Mouse (Mus musculus) left cerebral cortex, adult 2 months (tissue): ENCODE results near the gene Utrn. TPM values are rescaled to one million over a fixed set of nuclear protein-coding genes. Genes with fewer than 3 reads are reported as not detected.
A peak's percentile ranks its signal among the peaks of the same experiment; 100 is the strongest.

Source experiments
- DNase-seq, 2 experiments: peaks; one replicate each; pipeline ENCODE4 v3.0.0; 2021 to 2022; ENCODE audit warnings: low spot score in 2 of 2, mixed read lengths in 1 of 2; ENCODE audit errors: extremely low spot score in 1 of 2
- H3K27ac ChIP-seq: fragments of 200-600 bp; 2 replicates; pipeline ENCODE4 v1.8.1; 2022
- H3K4me3 ChIP-seq: fragments of 200-600 bp; 2 replicates; pipeline ENCODE4 v1.8.1; 2022
- CTCF ChIP-seq: fragments of 200-600 bp; IDR thresholded peaks from 2 replicates; pipeline ENCODE4 v1.8.1; 2022; ENCODE audit warnings: antibody characterized with exemption, mild to moderate bottlenecking, moderate library complexity
- intact Hi-C: fragments of 180-260 bp; cut with DNase I; formaldehyde crosslinking; loops from one replicate; pipeline ENCODE4 v1.15.1; 2025
- total RNA-seq, 2 experiments: library from RNA; stranded (reverse); gene quantifications; 2 replicates each; pipeline ENCODE4 v1.2.3; 2021

Gene Utrn
- total RNA-seq, 2 experiments from 2014 or later: 65.4 to 69.3 TPM

DNA sequence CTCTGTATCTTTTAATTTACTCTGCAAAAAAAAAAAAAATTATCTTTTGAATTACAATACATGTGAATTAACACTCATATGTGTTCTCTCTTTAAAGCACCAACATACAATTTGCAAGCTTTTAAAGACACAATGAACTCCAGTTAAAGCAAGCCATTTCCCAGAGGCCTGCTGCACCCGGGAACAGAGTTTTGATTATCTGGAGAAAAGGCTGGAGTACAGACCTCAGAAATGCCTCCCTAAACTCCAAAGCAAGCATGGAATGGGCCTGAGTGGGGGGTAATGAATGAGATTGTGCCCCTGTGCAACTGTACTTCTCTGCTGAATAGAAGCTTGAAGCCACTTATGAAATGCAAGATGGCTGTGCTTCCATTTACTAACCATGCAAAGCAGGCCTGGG lies 281.8 kb downstream of the Utrn start:
- DNase-seq: no peak
- Histone ChIP-seq H3K4me3 (no peak overlapping the region), H3K27ac (no peak overlapping the region)
- intact Hi-C loops: no loop called here
- TF ChIP-seq CTCF: no peak

DNA sequence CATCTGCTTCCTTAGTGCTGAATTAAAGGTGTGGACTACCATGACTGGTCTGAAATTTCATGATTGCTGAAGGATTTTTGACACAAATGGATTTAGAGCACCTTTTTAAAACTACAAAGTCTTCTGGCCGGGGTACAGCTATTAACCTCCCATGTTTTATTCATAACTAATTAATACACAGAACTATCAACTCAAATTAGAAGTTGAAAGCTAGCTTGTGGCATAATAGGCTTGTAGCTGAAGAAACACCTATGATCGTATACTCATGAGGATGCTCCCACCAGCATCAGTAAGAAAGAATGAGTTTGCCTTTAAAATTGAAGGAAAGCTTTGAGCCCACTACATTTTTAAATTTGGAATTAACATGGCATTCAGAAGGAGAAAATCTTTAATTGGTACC lies 282.3 kb downstream of the Utrn start:
- Histone ChIP-seq H3K4me3 (no peak overlapping the region), H3K27ac (no peak overlapping the region)
- DNase-seq: no peak
- intact Hi-C loops: no loop called here
- TF ChIP-seq CTCF: no peak

DNA sequence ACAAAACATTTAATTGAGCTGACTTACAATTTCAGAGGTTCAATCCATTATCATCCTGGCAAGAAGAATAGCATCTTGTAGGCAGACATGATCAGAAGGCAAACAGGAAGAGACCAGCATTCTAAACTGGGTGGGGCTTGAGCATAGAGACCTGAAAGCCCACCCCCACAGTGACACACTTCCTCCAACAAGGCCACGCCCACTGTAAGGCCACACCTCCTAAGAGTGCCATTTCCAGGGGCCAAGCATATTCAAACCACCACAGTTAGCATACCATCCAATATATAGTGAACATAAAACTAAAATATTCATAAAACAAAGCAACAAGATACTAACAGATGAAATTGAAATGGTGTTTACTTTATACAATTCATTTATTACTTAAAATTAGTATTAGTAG lies 283.0 kb downstream of the Utrn start:
- TF ChIP-seq CTCF: no peak
- no peak for DNase-seq
- intact Hi-C loops: no loop called here
- no peak overlapping the region for H3K4me3 ChIP-seq
- no peak overlapping the region for H3K27ac ChIP-seq

DNA sequence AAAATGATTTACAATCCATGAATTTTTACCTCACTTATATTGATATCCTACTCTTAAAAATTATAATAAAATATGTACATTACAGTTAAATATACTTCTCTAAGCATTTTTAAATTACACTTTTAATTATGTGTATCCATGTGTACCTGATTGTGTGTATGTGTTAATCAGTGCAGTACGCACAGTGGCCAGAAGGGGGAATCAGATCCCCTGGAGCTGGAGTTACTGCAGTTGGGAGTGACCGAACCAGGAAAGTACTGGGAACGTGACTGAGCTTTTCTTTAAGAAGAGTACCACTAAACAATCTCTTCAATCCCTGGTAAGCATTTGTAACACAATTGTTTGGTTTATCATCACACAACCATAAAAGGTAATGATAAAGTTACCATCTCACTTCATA lies 285.7 kb downstream of the Utrn start:
- intact Hi-C loops: no loop called here
- H3K4me3 ChIP-seq: no peak overlapping the region
- no peak overlapping the region for H3K27ac ChIP-seq
- peak; percentile 37 for TF ChIP-seq CTCF
- no peak for DNase-seq

DNA sequence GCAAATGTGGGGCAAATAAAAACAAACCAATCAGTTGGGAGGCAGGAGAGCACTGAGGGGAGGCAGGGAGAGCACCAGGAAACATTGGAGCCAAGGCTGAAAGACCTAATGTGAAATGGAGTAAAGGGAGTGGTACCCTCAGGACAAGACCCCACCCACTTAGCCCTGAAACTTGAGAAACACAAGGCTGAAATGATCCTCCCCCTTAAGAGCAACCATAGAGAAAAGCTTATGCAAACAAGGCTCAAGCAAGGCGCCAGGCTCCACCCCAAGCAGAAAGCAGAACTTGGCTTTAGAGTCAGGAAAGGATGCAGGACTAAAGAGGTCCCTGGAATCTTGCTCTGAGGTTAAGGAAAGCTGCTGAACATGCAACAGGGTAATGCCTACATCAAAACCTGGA lies 290.1 kb downstream of the Utrn start:
- no peak overlapping the region for H3K27ac ChIP-seq
- no peak overlapping the region for H3K4me3 ChIP-seq
- no peak for TF ChIP-seq CTCF
- DNase-seq: no peak
- intact Hi-C loops: no loop called here

DNA sequence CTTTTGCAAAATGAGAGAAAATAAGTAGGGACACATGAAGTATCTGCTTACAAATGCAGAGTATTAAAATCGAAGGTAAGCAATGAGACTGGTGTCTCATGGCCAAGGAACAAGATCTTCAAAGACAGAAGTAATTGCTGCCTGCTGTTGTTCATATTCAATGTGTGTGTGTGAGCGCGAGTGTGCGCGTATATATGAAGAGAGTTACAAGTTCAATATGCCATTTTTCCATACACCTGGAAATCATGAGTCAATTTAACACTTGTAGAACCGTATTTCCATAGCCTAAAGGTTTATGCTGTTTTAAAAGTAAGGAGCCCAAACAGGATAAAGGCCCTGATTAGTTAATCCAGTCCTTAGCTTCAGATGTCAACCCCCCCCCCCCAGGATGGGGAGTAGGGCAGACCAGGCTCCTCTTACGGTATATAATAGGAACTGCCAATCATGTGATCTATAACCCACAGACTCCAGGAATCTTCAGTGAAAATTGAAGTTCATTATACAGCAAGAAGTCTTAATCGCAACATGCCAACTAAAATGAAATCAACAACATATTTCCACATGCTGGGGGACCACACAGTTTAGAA lies 293.2 kb downstream of the Utrn start:
- no peak for DNase-seq
- Histone ChIP-seq H3K4me3 (no peak overlapping the region), H3K27ac (no peak overlapping the region)
- intact Hi-C loops: no loop called here
- TF ChIP-seq CTCF: no peak

DNA sequence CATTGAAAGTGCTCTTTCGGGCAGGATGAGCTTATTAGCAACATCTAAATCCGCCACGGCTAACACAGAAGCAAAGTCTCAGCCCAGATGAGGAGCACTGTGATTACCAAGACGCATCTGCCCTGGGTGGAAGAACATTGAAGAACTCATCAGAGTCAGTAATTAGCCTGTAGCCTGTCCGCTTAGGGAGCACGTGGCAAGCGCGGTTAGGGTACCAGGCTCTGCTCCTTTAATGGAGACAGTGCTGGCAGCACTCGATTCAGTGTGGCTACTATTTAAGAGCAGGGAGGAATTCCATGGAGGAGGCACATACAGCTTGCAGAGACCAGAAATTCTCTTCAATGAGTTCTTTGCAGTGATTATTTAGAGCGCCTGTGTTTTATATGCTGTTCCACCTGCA lies 294.4 kb downstream of the Utrn start:
- no peak for TF ChIP-seq CTCF
- Histone ChIP-seq H3K4me3 (no peak overlapping the region), H3K27ac (no peak overlapping the region)
- DNase-seq: no peak
- intact Hi-C loops: no loop called here

DNA sequence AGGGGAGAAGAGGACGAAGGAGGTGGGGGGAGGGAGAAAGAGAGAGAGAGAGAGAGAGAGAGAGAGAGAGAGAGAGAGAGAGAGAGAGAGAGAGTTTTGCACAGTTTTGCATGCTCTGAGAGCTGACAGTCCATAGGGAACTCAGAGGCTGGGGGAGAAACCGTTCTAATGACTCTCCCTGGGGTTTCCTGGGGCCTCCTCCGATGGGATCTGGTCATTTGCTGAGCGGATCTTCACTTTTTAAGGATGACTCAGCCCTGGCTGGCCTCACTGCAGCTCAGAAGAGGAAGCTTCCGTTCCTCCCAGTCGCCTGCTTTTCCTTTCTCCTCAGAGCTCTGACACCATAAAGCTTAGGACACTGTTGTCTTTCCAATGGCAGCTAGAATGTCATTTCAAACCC lies 295.6 kb downstream of the Utrn start:
- intact Hi-C loops: no loop called here
- Histone ChIP-seq H3K4me3 (no peak overlapping the region), H3K27ac (no peak overlapping the region)
- TF ChIP-seq CTCF: no peak
- DNase-seq: no peak

DNA sequence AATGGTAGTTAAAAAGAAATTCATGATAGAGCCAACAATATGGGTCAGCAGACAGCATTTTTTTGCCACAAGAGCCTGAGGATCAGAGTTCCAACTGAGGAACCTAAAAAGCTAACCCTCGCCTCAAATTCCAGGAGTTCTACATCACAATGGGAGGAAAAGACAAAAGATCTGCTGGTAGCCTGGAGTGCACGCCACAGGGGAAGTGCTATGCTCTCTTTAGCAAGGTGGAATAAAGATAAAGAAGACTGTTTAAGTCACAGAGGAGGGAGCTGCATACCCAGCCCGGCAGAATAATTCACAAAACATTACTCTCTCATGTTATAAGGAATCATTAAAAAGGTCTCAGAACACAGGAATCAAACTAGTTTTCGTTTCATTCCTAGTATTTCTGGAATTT lies 296.4 kb downstream of the Utrn start:
- no peak for DNase-seq
- no peak for TF ChIP-seq CTCF
- H3K27ac ChIP-seq: no peak overlapping the region
- intact Hi-C loops: no loop called here
- H3K4me3 ChIP-seq: no peak overlapping the region

DNA sequence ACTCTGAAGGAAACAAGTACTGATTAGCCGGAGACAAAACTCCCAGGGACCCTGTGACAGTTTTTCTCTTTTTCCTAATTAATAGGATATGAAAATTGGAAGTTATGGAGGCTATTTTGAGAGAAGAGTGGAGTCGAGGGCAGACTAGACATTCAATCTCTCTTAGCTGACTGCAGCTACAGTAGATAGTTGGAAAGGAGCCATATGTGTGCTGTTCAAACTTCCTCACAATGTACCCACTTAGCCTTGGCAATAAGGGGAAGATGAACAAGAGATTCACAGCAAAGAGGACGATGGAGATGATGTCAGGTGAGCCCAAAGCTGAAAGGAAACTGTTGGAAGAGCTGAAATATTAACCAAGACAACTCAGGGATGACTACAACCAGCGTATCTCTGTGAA lies 304.7 kb downstream of the Utrn start:
- no peak for TF ChIP-seq CTCF
- DNase-seq: no peak
- H3K27ac ChIP-seq: no peak overlapping the region
- H3K4me3 ChIP-seq: no peak overlapping the region
- intact Hi-C loops: no loop called here

DNA sequence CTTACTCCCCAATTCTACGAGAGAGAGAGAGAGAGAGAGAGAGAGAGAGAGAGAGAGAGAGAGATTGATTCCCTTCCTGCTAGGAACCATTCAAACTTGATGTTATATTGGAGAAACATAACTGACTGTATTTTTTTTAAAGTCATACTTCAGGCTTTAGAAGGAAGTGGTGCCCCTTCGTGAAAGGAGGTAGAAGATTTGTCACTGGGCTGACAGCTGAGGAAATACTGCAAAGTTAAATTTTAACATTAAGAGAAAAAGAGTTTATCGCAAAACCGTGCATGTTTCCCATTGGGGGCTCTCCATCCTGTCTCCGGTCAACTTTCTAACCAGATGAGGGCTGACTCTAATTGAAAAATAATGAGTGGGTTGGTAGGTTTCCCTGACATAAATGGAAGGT lies 310.4 kb downstream of the Utrn start:
- Histone ChIP-seq H3K27ac (no peak overlapping the region), H3K4me3 (no peak overlapping the region)
- intact Hi-C loops: no loop called here
- DNase-seq: no peak
- no peak for TF ChIP-seq CTCF

DNA sequence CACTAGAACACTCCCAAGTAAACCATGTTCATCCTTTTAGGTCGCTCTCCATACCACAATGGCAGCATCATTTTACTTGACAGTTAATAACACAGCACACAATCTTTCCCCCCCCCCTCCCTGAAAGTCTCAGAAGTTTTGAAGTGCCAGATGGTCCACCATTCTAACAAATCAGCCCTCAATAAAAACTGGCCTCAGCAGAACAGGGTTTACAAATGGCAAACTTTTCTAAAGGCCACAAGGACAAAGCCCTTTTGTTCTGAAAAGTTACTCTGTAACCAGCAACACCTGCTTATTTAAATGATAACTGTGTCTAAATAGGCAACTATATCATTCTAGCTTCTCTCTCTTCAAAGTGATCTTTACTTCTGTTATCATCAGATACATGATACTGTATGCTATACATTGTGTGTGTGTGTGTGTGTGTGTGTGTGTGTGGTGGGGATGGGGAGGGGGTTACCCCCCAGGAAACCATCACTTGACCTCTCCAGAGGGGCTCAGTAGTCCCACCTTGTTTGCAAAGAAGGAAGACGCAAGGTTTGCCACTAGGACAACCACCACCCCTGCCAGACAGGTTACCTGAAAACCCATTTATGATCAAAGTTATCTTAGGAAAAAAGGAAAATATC lies 315.0 kb downstream of the Utrn start:
- TF ChIP-seq CTCF: no peak

DNA sequence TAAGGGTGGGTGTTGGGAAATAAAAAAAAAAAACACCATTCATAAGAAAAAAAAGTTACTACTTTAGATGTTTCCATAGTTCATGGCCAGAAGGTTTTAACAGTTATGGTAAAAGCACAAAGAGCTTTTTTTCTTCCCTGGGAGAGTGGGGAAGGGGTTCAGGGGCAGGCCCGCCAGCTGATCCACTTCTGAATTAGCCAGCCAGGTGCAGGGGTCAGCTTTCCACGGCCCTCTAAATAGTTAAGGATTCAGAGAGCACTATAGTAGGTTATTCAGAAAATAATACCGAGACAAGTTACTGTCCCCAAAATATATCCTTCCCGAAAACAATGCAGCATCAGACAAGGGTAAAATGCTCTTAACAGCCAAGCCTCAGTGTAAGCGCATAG lies 316.3 kb downstream of the Utrn start:
- intact Hi-C loops: no loop called here
- no peak overlapping the region for H3K4me3 ChIP-seq
- no peak overlapping the region for H3K27ac ChIP-seq
- no peak for DNase-seq
- TF ChIP-seq CTCF: no peak

More for the DNA sequence above, 315.0 kb downstream of the Utrn start:
- no peak for DNase-seq
- Histone ChIP-seq H3K27ac (no peak overlapping the region), H3K4me3 (no peak overlapping the region)
- intact Hi-C loops: no loop called here
